Mouse (Mus musculus): ENCODE data around the gene Hephl1. TPM values are rescaled to one million over a fixed set of nuclear protein-coding genes. Genes with fewer than 3 reads are reported as not detected.
A peak's percentile ranks its signal among the peaks of the same experiment; 100 is the strongest.

Hephl1 gene
- polyA plus RNA-seq, 1 experiment from 2014 or later = 0.05 TPM

- Histone ChIP-seq H3K36me3 (ENCODE audit: control insufficient read depth, insufficient read depth, low read length) (no peaks in the 10 kb centered on the region), H3K4me3 (replicated peaks; ENCODE audit: low read length) (no peak overlapping the region), H3K4me2 (ENCODE audit: low read depth, low read length) (no peak overlapping the region), H3K27me3 (ENCODE audit: control insufficient read depth, insufficient read depth, low read length) (no peaks in the 10 kb centered on the region), H3K4me1 (ENCODE audit: control insufficient read depth, insufficient read depth, low read length) (peaks cover 12% of the 10 kb centered on the region), H3K9me3 (replicated peaks; ENCODE audit: control insufficient read depth, low read length) (no peaks in the 10 kb centered on the region), H3K9ac (ENCODE audit: low read length) (no peak overlapping the region), H3K27ac (ENCODE audit: low read length) (no peak overlapping the region)
- no peak for ATAC-seq (ENCODE audit: insufficient read depth, low FRiP score)
- WGBS = 81% methylated on average over 11 of the region's 11 CpGs
Observed at GRCm38 (mm10) chr9:15041556-15041955, 70.4 kb downstream of the Hephl1 start.

- Histone ChIP-seq H3K4me3 (replicated peaks; ENCODE audit: low read length) (no peak overlapping the region), H3K27me3 (ENCODE audit: control insufficient read depth, insufficient read depth, low read length) (no peaks in the 10 kb centered on the region), H3K9ac (ENCODE audit: low read length) (no peak overlapping the region), H3K9me3 (replicated peaks; ENCODE audit: control insufficient read depth, low read length) (no peaks in the 10 kb centered on the region), H3K4me1 (ENCODE audit: control insufficient read depth, insufficient read depth, low read length) (peaks cover 15% of the 10 kb centered on the region), H3K27ac (ENCODE audit: low read length) (no peak overlapping the region), H3K36me3 (ENCODE audit: control insufficient read depth, insufficient read depth, low read length) (no peaks in the 10 kb centered on the region), H3K4me2 (ENCODE audit: low read depth, low read length) (no peak overlapping the region)
- 89% methylated on average over 5 of the region's 5 CpGs for WGBS
- ATAC-seq (ENCODE audit: insufficient read depth, low FRiP score) = no peak
Observed at GRCm38 (mm10) chr9:15039848-15040247, 72.1 kb downstream of the Hephl1 start.

GRCm38 (mm10) chr9:15037704-15038103 is 74.2 kb downstream of the Hephl1 start:
- WGBS = 49% methylated on average over 3 of the region's 3 CpGs
- Histone ChIP-seq H3K9me3 (replicated peaks; ENCODE audit: control insufficient read depth, low read length) (no peaks in the 10 kb centered on the region), H3K27ac (ENCODE audit: low read length) (peak overlapping the region; percentile 71), H3K36me3 (ENCODE audit: control insufficient read depth, insufficient read depth, low read length) (no peaks in the 10 kb centered on the region), H3K27me3 (ENCODE audit: control insufficient read depth, insufficient read depth, low read length) (no peaks in the 10 kb centered on the region), H3K4me3 (replicated peaks; ENCODE audit: low read length) (no peak overlapping the region), H3K4me2 (ENCODE audit: low read depth, low read length) (no peak overlapping the region), H3K4me1 (ENCODE audit: control insufficient read depth, insufficient read depth, low read length) (peaks cover 11% of the 10 kb centered on the region), H3K9ac (ENCODE audit: low read length) (no peak overlapping the region)
- ATAC-seq (ENCODE audit: insufficient read depth, low FRiP score) = 0 out of 2 replicates have a peak, but pooled peaks have one; percentile 2

GRCm38 (mm10) chr9:15037237-15037636 is 74.7 kb downstream of the Hephl1 start:
- Histone ChIP-seq H3K4me3 (replicated peaks; ENCODE audit: low read length) (no peak overlapping the region), H3K27me3 (ENCODE audit: control insufficient read depth, insufficient read depth, low read length) (no peaks in the 10 kb centered on the region), H3K4me2 (ENCODE audit: low read depth, low read length) (no peak overlapping the region), H3K9ac (ENCODE audit: low read length) (no peak overlapping the region), H3K27ac (ENCODE audit: low read length) (peak overlapping the region; percentile 71), H3K36me3 (ENCODE audit: control insufficient read depth, insufficient read depth, low read length) (no peaks in the 10 kb centered on the region), H3K4me1 (ENCODE audit: control insufficient read depth, insufficient read depth, low read length) (peaks cover 11% of the 10 kb centered on the region), H3K9me3 (replicated peaks; ENCODE audit: control insufficient read depth, low read length) (no peaks in the 10 kb centered on the region)
- peak; percentile 42; the same call in 1 of the 2 replicates for ATAC-seq (ENCODE audit: insufficient read depth, low FRiP score)

- H3K4me2 ChIP-seq (ENCODE audit: low read depth, low read length) = no peak overlapping the region
- H3K27me3 ChIP-seq (ENCODE audit: control insufficient read depth, insufficient read depth, low read length) = no peaks in the 10 kb centered on the region
- WGBS = 43% methylated on average over 4 of the region's 4 CpGs
- H3K36me3 ChIP-seq (ENCODE audit: control insufficient read depth, insufficient read depth, low read length) = no peaks in the 10 kb centered on the region
- H3K27ac ChIP-seq (ENCODE audit: low read length) = peak overlapping the region; percentile 55; the same call in 1 of the 2 replicates
- peak; percentile 45; the same call in 1 of the 2 replicates for ATAC-seq (ENCODE audit: insufficient read depth, low FRiP score)
- no peaks in the 10 kb centered on the region for H3K9me3 ChIP-seq (replicated peaks; ENCODE audit: control insufficient read depth, low read length)
- H3K9ac ChIP-seq (ENCODE audit: low read length) = 0 out of 2 replicates have a peak overlapping the region, but pooled peaks have one; percentile 21
- H3K4me1 ChIP-seq (ENCODE audit: control insufficient read depth, insufficient read depth, low read length) = peaks cover 11% of the 10 kb centered on the region
- no peak overlapping the region for H3K4me3 ChIP-seq (replicated peaks; ENCODE audit: low read length)
Observed at GRCm38 (mm10) chr9:15036807-15037206, 75.1 kb downstream of the Hephl1 start.

GRCm38 (mm10) chr9:15036405-15036804 is 75.5 kb downstream of the Hephl1 start:
- WGBS = 87% methylated on average over 2 of the region's 2 CpGs
- no peaks in the 10 kb centered on the region for H3K27me3 ChIP-seq (ENCODE audit: control insufficient read depth, insufficient read depth, low read length)
- no peak overlapping the region for H3K4me2 ChIP-seq (ENCODE audit: low read depth, low read length)
- H3K4me3 ChIP-seq (replicated peaks; ENCODE audit: low read length) = no peak overlapping the region
- no peak overlapping the region for H3K27ac ChIP-seq (ENCODE audit: low read length)
- no peaks in the 10 kb centered on the region for H3K9me3 ChIP-seq (replicated peaks; ENCODE audit: control insufficient read depth, low read length)
- H3K4me1 ChIP-seq (ENCODE audit: control insufficient read depth, insufficient read depth, low read length) = peaks cover 11% of the 10 kb centered on the region
- no peak overlapping the region for H3K9ac ChIP-seq (ENCODE audit: low read length)
- H3K36me3 ChIP-seq (ENCODE audit: control insufficient read depth, insufficient read depth, low read length) = no peaks in the 10 kb centered on the region
- no peak for ATAC-seq (ENCODE audit: insufficient read depth, low FRiP score)

- no peaks in the 10 kb centered on the region for H3K27me3 ChIP-seq (ENCODE audit: control insufficient read depth, insufficient read depth, low read length)
- H3K27ac ChIP-seq (ENCODE audit: low read length) = no peak overlapping the region
- H3K36me3 ChIP-seq (ENCODE audit: control insufficient read depth, insufficient read depth, low read length) = no peaks in the 10 kb centered on the region
- no peak for ATAC-seq (ENCODE audit: insufficient read depth, low FRiP score)
- H3K4me2 ChIP-seq (ENCODE audit: low read depth, low read length) = no peak overlapping the region
- peaks cover 11% of the 10 kb centered on the region for H3K4me1 ChIP-seq (ENCODE audit: control insufficient read depth, insufficient read depth, low read length)
- WGBS = 95% methylated on average over 7 of the region's 7 CpGs
- no peak overlapping the region for H3K4me3 ChIP-seq (replicated peaks; ENCODE audit: low read length)
- no peaks in the 10 kb centered on the region for H3K9me3 ChIP-seq (replicated peaks; ENCODE audit: control insufficient read depth, low read length)
- no peak overlapping the region for H3K9ac ChIP-seq (ENCODE audit: low read length)
Observed at GRCm38 (mm10) chr9:15035979-15036378, 75.9 kb downstream of the Hephl1 start.

- Histone ChIP-seq H3K9me3 (replicated peaks; ENCODE audit: control insufficient read depth, low read length) (no peaks in the 10 kb centered on the region), H3K36me3 (ENCODE audit: control insufficient read depth, insufficient read depth, low read length) (no peaks in the 10 kb centered on the region), H3K27me3 (ENCODE audit: control insufficient read depth, insufficient read depth, low read length) (no peaks in the 10 kb centered on the region), H3K9ac (ENCODE audit: low read length) (no peak overlapping the region), H3K27ac (ENCODE audit: low read length) (no peak overlapping the region), H3K4me2 (ENCODE audit: low read depth, low read length) (no peak overlapping the region), H3K4me3 (replicated peaks; ENCODE audit: low read length) (no peak overlapping the region), H3K4me1 (ENCODE audit: control insufficient read depth, insufficient read depth, low read length) (peaks cover 11% of the 10 kb centered on the region)
- 75% methylated on average over 7 of the region's 7 CpGs for WGBS
- no peak for ATAC-seq (ENCODE audit: insufficient read depth, low FRiP score)
Observed at GRCm38 (mm10) chr9:15034546-15035273, 77.2 kb downstream of the Hephl1 start.

GRCm38 (mm10) chr9:15033568-15034160 is 78.2 kb downstream of the Hephl1 start:
- 67% methylated on average over 5 of the region's 5 CpGs for WGBS
- no peak for ATAC-seq (ENCODE audit: insufficient read depth, low FRiP score)
- Histone ChIP-seq H3K27me3 (ENCODE audit: control insufficient read depth, insufficient read depth, low read length) (no peaks in the 10 kb centered on the region), H3K4me2 (ENCODE audit: low read depth, low read length) (no peak overlapping the region), H3K9me3 (replicated peaks; ENCODE audit: control insufficient read depth, low read length) (no peaks in the 10 kb centered on the region), H3K4me1 (ENCODE audit: control insufficient read depth, insufficient read depth, low read length) (peaks cover 11% of the 10 kb centered on the region), H3K9ac (ENCODE audit: low read length) (no peak overlapping the region), H3K4me3 (replicated peaks; ENCODE audit: low read length) (no peak overlapping the region), H3K27ac (ENCODE audit: low read length) (no peak overlapping the region), H3K36me3 (ENCODE audit: control insufficient read depth, insufficient read depth, low read length) (no peaks in the 10 kb centered on the region)
